Mouse (Mus musculus): Measurements from ENCODE around the gene Gusb.

- TF ChIP-seq POLR2A (IDR thresholded peaks at IDR 0.05; ENCODE audit: low read depth, low read length) (no peak), CTCF (IDR thresholded peaks at IDR 0.05; ENCODE audit: extremely low read depth, insufficient read depth, insufficient read length, insufficient replicate concordance) (no peak)
Measured at GRCm38 (mm10) chr5:130027134-130027533, 24.3 kb upstream of the Gusb start.

Measured in spleen, adult 2 months (tissue).